Mouse (Mus musculus): Measurements from ENCODE around the gene Fkbp7.
"Not testable (repeated sequence)": the region's sequence is repeated elsewhere in the genome, so short reads cannot be mapped to it uniquely, and the experiment has no call there.

The Fkbp7 gene

DNA sequence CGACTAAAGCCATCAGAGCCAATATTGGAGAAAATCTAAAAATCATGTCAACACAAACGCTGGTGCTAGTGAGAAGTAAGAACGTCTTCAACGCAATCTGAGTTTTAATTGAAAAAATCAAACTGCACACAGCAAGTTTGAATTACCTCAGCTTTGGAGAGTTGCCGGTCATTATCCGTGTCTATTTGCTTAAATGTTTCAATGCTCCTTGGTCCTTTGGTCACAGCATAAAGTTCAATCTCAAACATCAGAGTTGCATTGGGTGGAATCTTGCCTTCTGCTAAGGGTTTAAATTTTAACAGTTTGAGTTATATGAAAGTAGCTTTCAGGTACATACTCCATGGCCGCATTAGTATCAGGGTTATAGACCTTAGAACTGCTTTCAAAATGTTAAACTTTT, 7.4 kb downstream of the Fkbp7 start:
- no peak for DNase-seq (ENCODE audit: low spot score in 2 of 2)

DNA sequence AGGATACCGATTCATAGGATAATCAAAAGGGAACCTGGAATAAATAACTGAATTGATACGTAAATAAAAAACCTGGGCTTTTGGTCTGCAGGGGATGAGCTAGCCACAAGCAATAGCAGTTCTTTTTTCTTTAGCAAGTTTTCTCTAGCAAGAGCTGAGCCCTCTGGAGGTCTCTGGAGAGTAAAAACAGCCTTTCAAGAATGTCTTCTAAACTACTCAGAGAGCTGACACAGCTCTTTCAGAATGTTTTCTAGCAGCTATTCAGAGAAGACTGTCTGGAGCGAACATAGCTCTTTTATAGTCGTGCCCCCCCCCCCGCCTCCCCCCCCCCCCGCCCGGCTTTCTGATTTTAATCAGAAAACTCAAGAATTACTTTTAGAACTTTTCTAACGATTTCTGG, 13.5 kb downstream of the Fkbp7 start:
- DNase-seq (ENCODE audit: low spot score in 2 of 2), result no peak

DNA sequence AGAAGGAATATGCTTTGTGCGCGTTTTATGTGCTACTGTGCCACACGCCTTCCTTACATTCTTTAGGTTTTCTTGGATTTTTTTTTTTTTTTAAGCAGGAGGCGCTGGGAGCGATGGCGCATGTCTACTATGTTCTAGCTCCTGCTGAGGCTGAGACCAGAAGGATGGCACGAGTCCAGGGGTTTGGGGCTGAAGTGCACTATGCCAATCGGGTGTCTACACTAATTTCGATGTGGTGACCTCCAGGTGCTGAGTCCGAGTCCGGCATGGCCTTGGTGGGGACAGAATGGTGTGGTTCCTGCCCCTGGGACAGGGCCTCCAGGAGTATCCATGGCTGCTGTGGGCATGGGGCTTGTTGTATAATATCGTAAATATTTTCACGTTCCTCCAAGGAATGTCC, 14.4 kb downstream of the Fkbp7 start:
- DNase-seq (ENCODE audit: low spot score in 2 of 2), result no peak

DNA sequence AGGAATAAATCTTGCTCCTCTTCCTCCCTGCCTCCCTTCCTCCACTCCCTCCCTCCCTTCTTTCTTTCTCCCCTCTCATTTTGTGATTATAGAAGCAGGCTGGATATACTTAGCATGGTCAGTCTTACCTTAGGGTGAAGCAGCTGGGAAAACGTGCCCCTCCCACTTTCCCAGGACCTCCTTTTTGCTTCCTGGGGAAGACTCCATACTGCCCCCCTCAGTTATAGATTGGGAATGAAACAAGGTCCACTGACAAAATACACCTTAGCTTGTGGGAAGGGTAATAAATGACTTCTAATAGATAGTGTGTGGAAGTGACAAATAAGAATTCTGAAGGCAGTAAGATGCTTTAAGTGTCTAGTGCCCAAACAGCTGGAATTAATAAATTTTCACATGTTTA, 16.9 kb downstream of the Fkbp7 start:
- no peak for DNase-seq (ENCODE audit: low spot score in 2 of 2)

DNA sequence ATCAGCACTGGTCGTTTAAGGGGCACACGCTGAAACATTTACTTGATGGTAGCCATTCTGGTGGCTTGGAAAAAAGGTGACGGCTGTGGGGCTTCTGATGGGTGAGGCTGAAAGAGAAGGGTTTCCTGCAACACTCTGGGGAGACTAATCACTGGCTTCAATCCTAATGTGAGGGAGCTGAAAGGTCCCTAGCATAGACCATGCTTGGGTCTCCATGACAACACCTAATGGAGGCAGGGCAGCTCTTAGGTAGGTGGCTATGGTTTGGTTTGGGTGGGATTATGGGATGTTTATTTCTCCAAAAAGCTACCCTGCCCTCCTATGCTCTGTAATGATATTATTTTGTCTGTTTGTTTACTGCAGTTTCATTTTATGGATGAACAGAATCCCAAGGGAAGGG, 17.5 kb downstream of the Fkbp7 start:
- DNase-seq (ENCODE audit: low spot score in 2 of 2), result no peak

DNA sequence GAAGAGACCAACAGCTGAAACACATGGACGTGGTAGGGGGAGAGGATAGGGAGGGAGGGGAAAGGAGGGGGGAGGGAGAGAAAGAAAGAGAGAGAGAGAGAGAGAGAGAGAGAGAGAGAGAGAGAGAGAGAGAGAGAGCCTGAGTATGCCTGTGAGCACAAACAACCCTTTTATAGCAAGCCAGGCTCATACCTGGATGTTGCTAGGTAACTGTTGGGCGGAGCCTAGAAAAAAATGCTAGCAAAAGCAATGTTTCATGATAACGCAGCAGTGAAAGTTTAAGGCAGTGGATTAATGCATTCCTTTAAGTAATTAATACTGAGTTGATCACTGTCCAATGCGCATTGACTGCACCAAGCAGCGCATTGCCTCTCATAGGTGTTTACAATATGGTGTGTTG, 18.3 kb downstream of the Fkbp7 start:
- no peak for DNase-seq (ENCODE audit: low spot score in 2 of 2)

DNA sequence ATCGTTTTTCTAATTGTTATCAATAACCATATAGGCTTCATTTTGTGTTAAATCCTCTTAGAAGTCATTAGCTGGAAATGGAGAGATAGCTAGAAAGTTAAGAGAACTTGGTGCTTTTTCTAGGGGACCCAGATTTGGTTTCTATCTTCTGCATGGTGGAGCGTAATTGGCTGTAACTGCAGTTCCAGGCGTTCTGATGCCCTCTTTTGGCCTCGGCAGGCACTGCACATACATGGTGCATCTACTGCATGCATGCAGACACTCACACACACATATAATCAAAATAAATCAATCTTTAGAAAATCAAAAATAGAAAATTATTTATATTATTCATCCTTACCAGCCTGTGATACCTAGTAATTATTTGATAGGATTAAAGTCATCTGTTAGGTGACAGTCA, 19.8 kb downstream of the Fkbp7 start:
- no peak for DNase-seq (ENCODE audit: low spot score in 2 of 2)

DNA sequence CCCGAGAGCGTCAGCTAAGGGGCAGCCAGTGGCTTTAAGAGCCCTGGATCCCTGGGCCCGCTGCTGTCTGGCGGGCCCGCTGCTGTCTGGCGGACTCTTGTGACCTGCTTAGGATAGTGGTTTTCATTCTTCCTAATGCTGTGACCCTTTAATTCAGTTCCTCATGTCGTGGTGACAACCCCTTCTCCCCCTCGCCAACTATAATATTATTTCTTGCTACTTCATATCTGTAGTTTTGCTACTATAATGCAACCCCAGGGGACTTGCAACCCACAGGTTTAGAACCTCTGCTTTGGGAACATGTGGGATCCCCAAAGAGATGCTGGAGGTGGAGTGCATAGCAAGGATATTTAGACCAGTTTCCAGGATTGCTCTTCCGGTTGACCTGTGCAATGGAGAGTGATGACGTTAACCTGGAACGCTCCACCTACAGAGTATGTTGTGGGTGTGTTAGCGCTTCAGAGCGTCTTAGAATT, 24.2 kb downstream of the Fkbp7 start:
- DNase-seq (ENCODE audit: low spot score in 2 of 2), result no peak

DNA sequence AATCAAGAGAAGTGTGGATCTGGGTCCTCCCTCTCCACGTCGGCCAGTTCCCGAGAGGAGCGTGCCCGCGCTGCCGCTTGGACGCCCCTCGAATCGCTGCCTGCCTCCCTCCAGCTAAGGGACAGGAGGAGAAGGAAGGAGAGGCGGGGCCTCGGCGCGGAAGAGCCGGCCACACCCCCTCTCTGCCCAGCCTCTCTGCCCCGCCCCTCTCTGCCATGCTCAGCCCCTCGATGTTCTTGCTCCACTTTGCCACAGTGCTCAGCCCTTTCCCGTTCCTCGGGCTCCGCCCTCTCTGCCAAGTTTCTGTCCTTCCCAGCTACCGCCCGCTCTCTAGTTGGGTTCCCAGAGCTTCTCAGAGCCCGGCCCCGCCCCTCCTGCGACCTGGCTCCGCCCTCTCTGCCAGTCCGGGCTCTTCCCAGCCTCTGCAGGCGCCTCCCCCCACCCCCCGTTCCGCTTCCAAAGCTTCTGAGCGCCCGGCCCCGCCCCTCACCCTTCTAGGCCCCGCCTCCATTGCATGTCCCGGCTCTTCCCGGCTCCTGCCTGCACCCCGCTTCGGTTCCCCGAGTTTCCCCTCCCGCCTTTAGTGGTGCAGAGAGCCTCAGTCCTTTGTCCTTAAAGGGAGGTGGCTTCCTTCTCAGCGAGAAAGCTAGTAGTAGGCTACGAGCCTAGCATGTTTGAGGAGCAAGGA, 24.9 kb downstream of the Fkbp7 start, which contains the start of the genes Prkra and Pjvk:
Prkra (minus strand) TSS at position 133 of the 688 bp plus-strand sequence.
Pjvk (plus strand) TSS at position 594 of the 688 bp plus-strand sequence.
- DNase-seq (ENCODE audit: low spot score in 2 of 2), result peak; percentile 96

DNA sequence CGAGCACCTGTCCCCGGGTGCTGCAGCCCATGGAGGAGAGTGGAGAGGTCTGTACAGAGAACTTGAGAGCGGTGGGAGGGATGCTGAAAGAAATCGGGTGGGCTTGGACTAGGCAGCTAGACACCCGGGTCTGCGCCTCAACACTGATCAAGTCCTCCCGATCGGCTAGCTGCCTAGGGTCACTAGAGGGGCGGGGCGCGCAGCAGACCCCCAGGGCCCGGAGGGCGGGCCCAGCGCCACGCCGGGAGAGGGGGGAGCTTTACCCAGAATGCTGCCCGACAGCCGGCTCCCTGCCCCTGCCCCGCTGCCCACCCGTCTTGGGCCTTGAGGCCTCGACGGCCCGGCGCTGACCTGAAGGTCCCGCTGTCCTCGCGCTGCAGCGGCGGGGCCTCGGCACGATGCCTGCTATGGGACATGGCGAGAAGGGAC, 25.5 kb downstream of the Fkbp7 start:
- no peak for DNase-seq (ENCODE audit: low spot score in 2 of 2)

DNA sequence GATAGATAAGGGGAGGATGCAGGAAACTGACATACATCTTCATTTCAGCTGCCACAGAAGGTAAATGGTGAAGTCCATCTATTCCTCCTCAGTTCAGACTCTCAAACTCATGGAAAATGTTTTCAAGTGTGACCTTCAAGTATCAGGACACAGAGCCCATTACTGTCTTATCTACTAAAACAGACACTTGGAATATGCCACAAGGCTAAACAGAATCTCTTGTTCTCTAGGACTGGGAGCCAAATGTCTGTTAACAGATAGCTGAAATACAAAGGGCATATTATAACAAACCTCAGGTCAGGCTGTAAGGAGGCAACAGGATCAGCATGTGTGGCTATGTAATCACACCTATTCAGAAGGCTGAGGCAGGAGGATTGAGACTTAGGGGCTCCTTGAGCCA, 29.1 kb downstream of the Fkbp7 start:
- no peak for DNase-seq (ENCODE audit: low spot score in 2 of 2)

DNA sequence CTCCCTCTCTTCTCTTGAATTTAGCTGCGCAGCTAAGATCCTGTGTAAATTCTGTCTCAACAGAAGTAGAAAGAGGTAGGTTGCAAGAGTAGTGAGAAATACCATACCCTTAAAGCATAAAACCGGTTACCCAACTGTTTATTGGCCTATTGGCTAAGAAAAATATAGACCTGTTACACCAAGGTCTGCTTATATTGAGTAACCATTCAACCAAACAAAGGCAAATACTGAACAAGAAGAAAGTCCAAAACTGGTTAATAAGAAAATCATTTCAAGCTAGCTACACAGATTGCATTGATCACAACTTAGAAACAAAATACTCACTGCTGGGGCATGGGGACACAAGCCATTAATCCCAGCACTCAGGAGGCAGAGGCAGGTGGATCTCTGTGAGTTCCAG, 33.3 kb downstream of the Fkbp7 start:
- no peak for DNase-seq (ENCODE audit: low spot score in 2 of 2)

DNA sequence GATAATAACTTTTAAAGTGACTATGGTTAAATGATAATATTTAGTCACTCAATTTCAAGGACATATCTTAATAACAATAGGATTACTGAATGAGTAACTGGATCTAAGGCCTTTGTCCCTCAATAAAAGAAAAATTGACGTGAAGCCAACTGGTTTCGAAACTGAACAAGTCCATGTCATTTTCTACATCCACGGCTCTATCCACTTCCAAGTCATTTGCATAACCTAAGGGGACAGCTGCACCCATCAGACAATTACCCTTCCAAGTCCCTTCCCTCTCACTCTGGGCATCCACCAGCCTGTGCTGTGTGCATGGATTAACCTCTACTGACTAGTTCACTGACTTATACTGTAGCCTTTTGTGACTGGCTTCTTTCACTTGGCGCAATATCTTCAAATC, 41.3 kb downstream of the Fkbp7 start:
- DNase-seq (ENCODE audit: low spot score in 2 of 2), result no peak

DNA sequence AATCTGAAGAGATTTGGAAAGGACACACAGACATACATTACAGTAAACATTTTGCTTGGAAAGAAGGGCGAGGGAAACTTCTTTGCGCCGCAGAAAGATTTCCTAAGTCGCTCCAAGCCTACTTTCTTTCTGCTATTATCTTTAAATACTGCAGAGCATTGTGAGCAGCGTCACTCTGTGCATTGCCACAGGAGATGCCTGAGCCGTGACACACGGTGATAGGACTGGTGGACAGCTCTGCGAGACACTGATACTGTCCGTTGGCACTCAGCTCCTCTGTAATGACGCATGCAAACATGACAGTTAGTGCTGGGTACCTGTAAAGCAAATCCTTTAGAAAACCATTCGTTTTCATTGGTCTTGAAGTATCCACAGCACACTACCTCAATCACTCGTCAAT, 42.6 kb downstream of the Fkbp7 start:
- DNase-seq (ENCODE audit: low spot score in 2 of 2), result no peak

DNA sequence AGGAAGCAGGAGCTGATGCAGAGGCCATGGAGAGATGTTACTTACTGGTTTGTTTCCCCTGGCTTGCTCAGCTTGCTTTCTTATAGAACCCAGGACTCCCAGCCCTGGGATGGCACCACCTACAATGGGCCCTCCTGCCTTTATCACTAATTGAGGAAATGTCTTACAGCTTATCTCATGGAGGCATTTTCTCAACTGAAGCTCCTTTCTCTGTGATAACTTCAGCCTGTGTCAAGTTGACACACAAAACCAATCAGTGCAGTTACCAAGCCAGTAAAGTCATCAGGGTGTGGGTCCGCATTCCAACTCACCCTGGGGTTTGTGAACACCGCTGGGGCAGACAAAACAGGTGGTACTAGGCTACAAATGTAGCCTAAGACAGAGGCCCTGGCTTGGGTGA, 50.6 kb downstream of the Fkbp7 start:
- DNase-seq (ENCODE audit: low spot score in 2 of 2), result not testable (repeated sequence)

DNA sequence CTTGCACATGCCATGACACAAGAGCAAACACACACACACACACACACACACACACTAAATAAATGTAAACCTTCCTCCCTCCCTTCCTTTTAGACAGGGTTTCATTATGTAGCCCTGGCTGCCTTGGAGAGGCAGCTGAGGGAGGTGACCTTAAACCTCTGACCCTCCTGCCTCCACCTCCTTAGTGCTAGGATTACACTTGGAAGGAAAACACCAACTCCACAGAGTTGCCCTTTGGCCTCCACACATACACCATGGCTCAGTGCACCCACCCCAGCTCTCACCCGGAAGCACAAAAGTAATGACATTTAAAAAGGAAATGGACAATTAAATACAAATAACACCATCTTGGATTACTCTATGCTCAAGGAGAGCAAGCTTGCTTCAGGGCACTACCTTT, 51.2 kb downstream of the Fkbp7 start:
- DNase-seq (ENCODE audit: low spot score in 2 of 2), result no peak

DNA sequence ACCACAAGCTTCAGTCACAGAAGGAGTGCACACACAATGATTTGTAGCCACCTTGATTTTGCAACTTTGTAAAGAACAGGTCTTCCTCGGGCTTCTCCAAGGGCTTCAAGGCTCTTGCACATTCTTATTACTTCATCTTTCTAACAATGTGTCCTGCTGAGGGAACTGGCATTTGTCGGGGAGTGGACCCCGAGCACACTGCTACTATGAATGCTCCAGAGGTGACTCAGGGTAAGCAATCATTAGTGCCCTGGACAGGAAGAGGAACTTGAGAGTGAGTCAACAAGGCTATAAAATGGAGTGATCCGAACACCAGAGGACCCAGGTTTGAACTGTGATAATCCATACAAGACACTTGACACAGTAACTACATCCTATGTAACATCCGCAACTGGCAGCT, 52.7 kb downstream of the Fkbp7 start:
- DNase-seq (ENCODE audit: low spot score in 2 of 2), result no peak

DNA sequence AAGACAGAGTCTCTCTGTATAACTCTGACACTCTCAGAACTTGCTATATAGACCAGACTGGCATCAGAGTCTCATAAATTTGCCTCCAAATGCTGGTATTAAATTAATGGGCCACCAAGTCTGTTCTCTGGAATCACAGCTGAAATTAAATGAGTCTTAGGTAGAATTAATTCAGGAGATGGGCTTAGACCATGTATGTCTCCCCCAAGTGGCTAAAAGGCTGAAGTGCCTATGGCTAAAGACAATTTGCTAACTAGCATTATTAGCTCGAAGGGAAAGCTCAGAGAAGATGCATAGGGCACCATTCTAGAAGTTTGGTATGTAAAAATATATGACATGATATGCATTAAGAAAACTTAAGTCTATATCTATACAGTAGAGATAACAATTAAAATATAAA, 54.8 kb downstream of the Fkbp7 start:
- DNase-seq (ENCODE audit: low spot score in 2 of 2), result no peak
